Mouse (Mus musculus) intestine, postnatal 0 days (tissue): ENCODE measurements around the gene Vti1a. TPM values are rescaled to one million over a fixed set of nuclear protein-coding genes. Genes with fewer than 3 reads are reported as not detected.
A peak's percentile ranks its signal among the peaks of the same experiment; 100 is the strongest.

Source experiments
- ATAC-seq: fragments of 200-750 bp; cut with Nextera tagmentation; 2 replicates; pipeline ENCODE4 v1.8.0; 2017; ENCODE audit warnings: mild to moderate bottlenecking, moderate TSS enrichment, moderate library complexity
- H3K27ac ChIP-seq: fragments of 300-500 bp; sonication (generic); 2 replicates; pipeline ENCODE4 v1.5.1; 2014; ENCODE audit warnings: mild to moderate bottlenecking, low read depth, low read length, moderate library complexity
- H3K27me3 ChIP-seq: fragments of 300-500 bp; sonication (generic); replicated peaks from 2 replicates; pipeline ENCODE4 v1.6.1; 2014; ENCODE audit warnings: low read length, mixed read lengths; ENCODE audit not compliant: control insufficient read depth, insufficient read depth
- H3K36me3 ChIP-seq: fragments of 300-500 bp; sonication (generic); 2 replicates; pipeline ENCODE4 v1.6.1; 2014; ENCODE audit warnings: mild to moderate bottlenecking, moderate library complexity; ENCODE audit not compliant: control insufficient read depth, insufficient read depth
- H3K4me1 ChIP-seq: fragments of 300-500 bp; sonication (generic); replicated peaks from 2 replicates; pipeline ENCODE4 v1.6.1; 2014; ENCODE audit warnings: antibody characterized with exemption, low read length, mixed read lengths; ENCODE audit not compliant: control insufficient read depth, insufficient read depth
- H3K4me2 ChIP-seq: fragments of 300-500 bp; sonication (generic); replicated peaks from 2 replicates; pipeline ENCODE4 v1.6.1; 2014; ENCODE audit warnings: low read depth, mild to moderate bottlenecking, moderate library complexity
- H3K4me3 ChIP-seq: fragments of 300-500 bp; sonication (generic); 2 replicates; pipeline ENCODE4 v1.5.1; 2014; ENCODE audit warnings: low read depth, low read length
- H3K9ac ChIP-seq: fragments of 300-500 bp; sonication (generic); 2 replicates; pipeline ENCODE4 v1.6.1; 2014; ENCODE audit warnings: mild to moderate bottlenecking, low read depth, low read length
- H3K9me3 ChIP-seq: fragments of 300-500 bp; sonication (generic); 2 replicates; pipeline ENCODE4 v1.6.1; 2016; ENCODE audit warnings: mixed run types; ENCODE audit not compliant: control insufficient read depth
- CTCF ChIP-seq: sonication (generic); IDR thresholded peaks from 2 replicates; pipeline ENCODE4 v1.5.1; 2016; ENCODE audit warnings: low read depth, mild to moderate bottlenecking, control low read depth, antibody characterized with exemption, moderate library complexity
- WGBS: fragments of 180-500 bp; shearing (Covaris S2); extraction: QIAGEN DNeasy Blood & Tissue Kit; methylation state at CpG from one replicate; pipeline ENCODE4 v1.1.7; 2014; 5-methylcytosine and 5-hydroxymethylcytosine counted together
- polyA plus RNA-seq: library from polyadenylated mRNA; unstranded; fragments of >200 nt; fragmentation: Nextera tagmentation; extraction: Ambion mirVana; gene quantifications from 2 replicates; pipeline ENCODE4 v1.2.1, GENCODE M21; 2015

Vti1a gene
- polyA plus RNA-seq, 1 experiment from 2014 or later: 21.3 TPM

GRCm38 (mm10) chr19:55319036-55319435, 2.9 kb downstream of the Vti1a start:
- H3K4me1 ChIP-seq: no peaks in the 10 kb centered on the region
- no peak for ATAC-seq
- H3K9ac ChIP-seq: no peak overlapping the region
- H3K27me3 ChIP-seq: no peaks in the 10 kb centered on the region
- H3K4me2 ChIP-seq: no peak overlapping the region
- no peaks in the 10 kb centered on the region for H3K9me3 ChIP-seq
- peaks cover 16% of the 10 kb centered on the region; the same call in 1 of the 2 replicates for H3K36me3 ChIP-seq
- H3K27ac ChIP-seq: no peak overlapping the region
- WGBS: 57% methylated on average over 3 of the region's 3 CpGs
- H3K4me3 ChIP-seq: no peak overlapping the region
- no peak for TF ChIP-seq CTCF

GRCm38 (mm10) chr19:55319521-55319920, 3.4 kb downstream of the Vti1a start:
- H3K9me3 ChIP-seq: no peaks in the 10 kb centered on the region
- ATAC-seq: no peak
- whole genome bisulfite sequencing: 71% methylated on average over 5 of the region's 5 CpGs

GRCm38 (mm10) chr19:55322604-55323003, 6.5 kb downstream of the Vti1a start:
- no peak for TF ChIP-seq CTCF
- H3K9ac ChIP-seq: no peak overlapping the region
- ATAC-seq: no peak

More at GRCm38 (mm10) chr19:55319521-55319920, 3.4 kb downstream of the Vti1a start:
- Histone ChIP-seq H3K27ac (no peak overlapping the region), H3K9ac (no peak overlapping the region), H3K4me1 (no peaks in the 10 kb centered on the region), H3K4me3 (no peak overlapping the region), H3K36me3 (peaks cover 18% of the 10 kb centered on the region), H3K4me2 (no peak overlapping the region), H3K27me3 (no peaks in the 10 kb centered on the region)
- no peak for TF ChIP-seq CTCF

GRCm38 (mm10) chr19:55327510-55327909, 11.4 kb downstream of the Vti1a start:
- no peaks in the 10 kb centered on the region for H3K4me1 ChIP-seq
- H3K9ac ChIP-seq: no peak overlapping the region
- H3K36me3 ChIP-seq: peaks cover 48% of the 10 kb centered on the region
- no peaks in the 10 kb centered on the region for H3K27me3 ChIP-seq
- WGBS: 82% methylated on average over 4 of the region's 4 CpGs
- no peak for ATAC-seq
- no peak overlapping the region for H3K4me2 ChIP-seq
- H3K9me3 ChIP-seq: no peaks in the 10 kb centered on the region
- no peak overlapping the region for H3K27ac ChIP-seq
- TF ChIP-seq CTCF: no peak
- H3K4me3 ChIP-seq: no peak overlapping the region

More at GRCm38 (mm10) chr19:55322604-55323003, 6.5 kb downstream of the Vti1a start:
- Histone ChIP-seq H3K4me1 (no peaks in the 10 kb centered on the region), H3K27ac (no peak overlapping the region), H3K4me2 (no peak overlapping the region), H3K27me3 (no peaks in the 10 kb centered on the region), H3K36me3 (peaks cover 26% of the 10 kb centered on the region), H3K4me3 (no peak overlapping the region), H3K9me3 (no peaks in the 10 kb centered on the region)
- WGBS: 90% methylated on average over 8 of the region's 8 CpGs

GRCm38 (mm10) chr19:55331776-55332175, 15.7 kb downstream of the Vti1a start:
- no peak for TF ChIP-seq CTCF
- no peak overlapping the region for H3K9ac ChIP-seq
- no peak overlapping the region for H3K27ac ChIP-seq
- ATAC-seq: no peak
- WGBS: 91% methylated on average over 5 of the region's 5 CpGs
- H3K9me3 ChIP-seq: no peaks in the 10 kb centered on the region
- no peaks in the 10 kb centered on the region for H3K4me1 ChIP-seq
- H3K36me3 ChIP-seq: peaks cover 29% of the 10 kb centered on the region
- no peaks in the 10 kb centered on the region for H3K27me3 ChIP-seq
- H3K4me2 ChIP-seq: no peak overlapping the region
- no peak overlapping the region for H3K4me3 ChIP-seq

- ATAC-seq: peak; percentile 63; the same call in 1 of the 2 replicates
- WGBS: 91% methylated on average over 8 of the region's 8 CpGs
- no peak overlapping the region for H3K9ac ChIP-seq
These were observed 16.7 kb downstream of the Vti1a start for GRCm38 (mm10) chr19:55332641-55333268.

More at GRCm38 (mm10) chr19:55332641-55333268, 16.7 kb downstream of the Vti1a start:
- H3K4me2 ChIP-seq: no peak overlapping the region
- H3K4me1 ChIP-seq: no peaks in the 10 kb centered on the region
- peaks cover 29% of the 10 kb centered on the region for H3K36me3 ChIP-seq
- H3K27me3 ChIP-seq: no peaks in the 10 kb centered on the region
- no peaks in the 10 kb centered on the region for H3K9me3 ChIP-seq
- peak; percentile 97 for TF ChIP-seq CTCF
- no peak overlapping the region for H3K4me3 ChIP-seq
- H3K27ac ChIP-seq: no peak overlapping the region
